Mouse (Mus musculus) spleen, postnatal 10 days (tissue): ENCODE measurements around the gene Clic1.
A peak's percentile ranks its signal among the peaks of the same experiment; 100 is the strongest.

Source experiments
- DNase-seq, 2 experiments: peaks; one replicate each; pipeline ENCODE4 v3.0.0; 2021 to 2022; ENCODE audit warnings: low spot score in 2 of 2

The Clic1 gene

DNA sequence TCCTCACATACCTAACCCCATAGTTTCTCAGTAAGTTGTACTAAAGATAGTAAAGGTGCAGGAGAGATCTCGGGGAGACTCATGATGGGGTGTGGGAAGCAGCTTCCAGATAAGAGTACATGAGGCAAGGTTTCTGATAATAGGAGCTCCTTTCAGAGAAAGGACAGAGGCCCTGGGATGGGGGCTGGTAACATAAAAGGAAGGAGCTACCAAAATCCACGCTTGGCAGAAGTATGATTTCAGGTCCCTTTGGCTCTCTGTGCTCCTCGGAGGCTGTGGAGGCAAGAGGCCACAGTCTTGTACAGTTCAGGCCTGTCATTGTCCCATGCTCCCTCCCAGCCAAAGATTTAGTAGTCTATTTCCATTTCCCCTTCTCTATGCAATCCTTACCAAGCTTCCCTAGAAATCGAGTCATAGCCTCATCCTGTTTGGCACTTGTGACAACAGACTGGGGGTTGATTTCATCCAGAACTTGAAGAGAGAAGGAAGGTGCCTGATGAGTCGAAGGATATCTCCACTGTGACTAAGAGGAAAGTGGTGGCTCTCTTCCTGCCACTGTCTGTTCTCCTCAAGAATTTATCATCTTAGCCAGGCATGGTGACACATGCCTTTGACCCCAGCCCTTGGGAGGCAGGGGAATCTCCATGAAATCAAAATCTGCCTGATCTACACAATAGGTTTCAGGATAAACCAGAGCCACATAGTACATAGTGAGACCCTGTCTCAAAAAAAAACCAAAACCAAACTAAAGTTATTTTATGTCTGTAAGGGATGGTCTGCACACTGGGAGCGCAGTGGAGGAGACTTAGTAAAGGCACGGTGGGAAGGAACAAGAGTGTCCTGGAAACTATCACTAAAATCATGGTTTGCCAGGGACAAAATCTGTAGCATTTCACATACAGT lies 4.6 kb upstream of the Clic1 start:
- DNase-seq, result no peak

DNA sequence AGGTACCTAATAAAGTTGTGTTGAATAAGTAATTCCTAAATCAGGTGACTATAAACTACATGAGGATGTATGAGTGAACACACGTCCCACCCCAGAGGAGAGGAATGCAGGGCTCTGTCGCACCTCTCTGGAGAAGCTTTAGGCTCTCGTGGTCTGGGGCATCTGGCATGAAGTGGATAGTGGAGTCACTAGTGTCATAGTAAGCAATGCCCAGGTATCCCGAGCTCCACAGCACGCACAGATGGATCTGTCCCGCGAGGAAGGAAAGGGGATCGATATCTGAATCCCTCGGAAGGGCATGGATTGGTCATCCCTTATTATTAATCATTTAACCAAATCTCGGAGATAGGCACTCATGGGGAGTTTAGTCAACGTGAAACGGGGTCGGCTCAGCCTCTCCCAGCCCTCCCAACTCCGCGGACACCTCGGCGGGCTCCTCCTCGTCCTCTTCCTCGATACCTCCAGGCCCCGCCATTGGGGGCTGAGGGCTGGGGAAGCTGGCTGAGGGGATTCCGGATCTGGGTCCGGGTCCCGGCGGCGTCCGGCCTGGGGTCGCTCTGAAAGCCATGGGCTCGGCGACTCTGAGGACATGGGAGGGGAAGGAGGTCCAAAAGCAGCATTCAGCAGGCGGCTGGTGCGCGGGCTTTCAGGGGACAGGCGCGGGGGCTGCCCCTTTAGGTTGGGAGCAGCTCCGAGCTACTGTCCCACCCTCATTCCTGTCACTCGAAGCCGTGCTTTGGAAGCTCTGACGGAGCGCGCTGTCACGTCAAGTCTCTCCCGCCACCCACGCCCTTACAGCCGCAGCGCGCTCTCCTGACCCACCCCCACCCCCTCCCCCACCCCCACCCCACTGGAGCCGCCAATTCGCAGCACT lies 3.7 kb upstream of the Clic1 start:
- peak in 1 of 2 experiments; percentile 56 for DNase-seq

DNA sequence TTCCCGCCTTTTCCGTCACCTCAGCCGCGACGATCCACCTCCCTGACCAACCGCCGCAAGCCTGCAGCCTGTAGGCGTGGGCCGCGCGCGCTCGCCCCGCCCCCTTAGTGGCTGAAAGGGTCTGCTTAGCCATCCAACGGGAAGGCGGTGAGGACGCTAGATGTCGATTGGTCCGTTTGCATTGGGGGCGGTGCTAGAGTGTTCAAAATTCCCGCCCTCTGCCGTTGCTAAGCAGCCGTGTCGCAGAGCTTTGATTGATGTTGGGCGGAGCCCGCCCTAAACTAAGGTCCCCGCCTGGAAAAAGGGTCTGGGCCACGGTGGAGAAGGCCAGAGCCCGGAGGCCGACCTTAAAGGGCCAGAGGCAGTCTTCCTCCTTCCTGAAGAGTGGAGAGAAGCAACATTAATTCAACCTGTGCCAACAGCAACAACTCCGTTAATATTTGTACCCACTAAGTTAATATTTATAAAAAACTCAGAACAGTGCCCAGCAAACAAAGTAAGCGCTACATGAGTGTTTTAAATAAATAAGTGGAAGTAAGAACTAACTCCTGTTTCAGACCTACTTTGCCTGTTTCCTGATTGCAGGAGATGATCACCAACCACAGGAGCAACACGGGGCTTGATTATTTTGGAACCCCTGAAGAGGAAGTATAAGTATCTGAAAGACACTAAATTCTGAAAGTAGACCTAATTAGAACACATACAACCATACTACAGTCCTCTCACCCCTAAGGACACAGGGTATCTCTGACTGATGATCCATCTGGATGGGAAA lies 2.9 kb upstream of the Clic1 start, which contains the start of gene Msh5:
TSS of gene Msh5 (minus strand) at position 65 of the 775 bp plus-strand sequence.
- DNase-seq, result peak; percentile 95 to 98

GRCm38 (mm10) chr17:35047688-35048087 lies 2.1 kb upstream of the Clic1 start:
- DNase-seq, result peak in 1 of 2 experiments; percentile 16

- DNase-seq, result peak in 1 of 2 experiments; percentile 43
These were observed 1.4 kb upstream of the Clic1 start for GRCm38 (mm10) chr17:35048149-35048931.

GRCm38 (mm10) chr17:35048932-35049440 lies 780 bp upstream of the Clic1 start:
- DNase-seq, result peak in 1 of 2 experiments; percentile 26

DNA sequence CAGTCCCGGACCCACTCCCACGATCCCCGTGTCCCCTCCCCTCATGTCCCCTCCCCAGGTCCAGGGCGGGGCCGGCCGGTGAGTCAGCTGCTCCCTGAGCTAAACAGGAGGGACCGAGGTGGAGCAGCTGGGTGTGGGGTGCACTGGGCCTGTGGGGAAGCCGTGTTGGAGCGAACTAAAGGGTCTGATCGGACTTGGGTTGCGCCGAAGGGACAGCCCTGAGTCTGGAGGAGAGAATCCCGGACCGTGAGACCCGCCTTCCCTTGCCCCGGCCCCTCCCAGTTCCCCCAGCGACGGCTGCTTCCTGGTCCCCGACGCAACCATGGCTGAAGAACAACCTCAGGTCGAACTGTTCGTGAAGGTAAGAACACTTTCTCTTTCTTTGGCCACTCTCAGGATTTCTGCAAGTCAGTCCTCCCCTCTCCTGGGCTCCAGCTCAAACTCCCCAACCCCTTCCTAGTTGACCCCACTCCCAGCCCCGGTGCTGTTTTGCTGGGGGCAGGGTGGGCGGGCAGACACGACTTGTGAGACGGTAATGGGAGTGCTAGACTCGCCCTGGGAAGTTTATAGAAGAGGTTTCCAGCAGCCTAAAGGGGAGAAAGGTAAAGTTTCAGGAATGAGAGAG lies 472 bp downstream of the Clic1 start:
- DNase-seq, result peak; percentile 78 to 84

- peak; percentile 71 to 79 for DNase-seq
These were observed 1.7 kb downstream of the Clic1 start for GRCm38 (mm10) chr17:35051156-35052086.

DNA sequence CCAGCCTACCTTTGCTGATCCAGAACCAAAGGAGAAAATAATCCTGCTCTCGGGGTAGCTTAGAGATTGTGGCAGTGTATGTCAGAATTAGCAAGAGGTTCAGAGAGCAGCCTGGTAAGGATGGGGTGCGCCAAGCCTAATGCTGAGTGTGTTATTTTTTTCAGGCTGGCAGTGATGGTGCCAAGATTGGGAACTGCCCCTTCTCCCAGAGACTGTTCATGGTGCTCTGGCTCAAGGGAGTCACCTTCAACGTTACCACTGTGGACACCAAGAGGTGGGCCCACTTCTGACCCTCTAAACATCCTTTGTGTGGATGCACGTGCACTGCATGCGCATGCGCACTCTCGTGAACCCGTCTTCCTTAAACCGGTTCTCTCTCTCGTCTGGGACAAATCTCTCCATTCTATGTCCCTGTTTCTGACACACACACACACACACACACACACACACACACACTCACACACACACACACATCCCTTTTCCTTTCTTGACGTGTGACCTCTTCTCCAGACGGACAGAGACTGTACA lies 2.6 kb downstream of the Clic1 start:
- DNase-seq, result no peak

DNA sequence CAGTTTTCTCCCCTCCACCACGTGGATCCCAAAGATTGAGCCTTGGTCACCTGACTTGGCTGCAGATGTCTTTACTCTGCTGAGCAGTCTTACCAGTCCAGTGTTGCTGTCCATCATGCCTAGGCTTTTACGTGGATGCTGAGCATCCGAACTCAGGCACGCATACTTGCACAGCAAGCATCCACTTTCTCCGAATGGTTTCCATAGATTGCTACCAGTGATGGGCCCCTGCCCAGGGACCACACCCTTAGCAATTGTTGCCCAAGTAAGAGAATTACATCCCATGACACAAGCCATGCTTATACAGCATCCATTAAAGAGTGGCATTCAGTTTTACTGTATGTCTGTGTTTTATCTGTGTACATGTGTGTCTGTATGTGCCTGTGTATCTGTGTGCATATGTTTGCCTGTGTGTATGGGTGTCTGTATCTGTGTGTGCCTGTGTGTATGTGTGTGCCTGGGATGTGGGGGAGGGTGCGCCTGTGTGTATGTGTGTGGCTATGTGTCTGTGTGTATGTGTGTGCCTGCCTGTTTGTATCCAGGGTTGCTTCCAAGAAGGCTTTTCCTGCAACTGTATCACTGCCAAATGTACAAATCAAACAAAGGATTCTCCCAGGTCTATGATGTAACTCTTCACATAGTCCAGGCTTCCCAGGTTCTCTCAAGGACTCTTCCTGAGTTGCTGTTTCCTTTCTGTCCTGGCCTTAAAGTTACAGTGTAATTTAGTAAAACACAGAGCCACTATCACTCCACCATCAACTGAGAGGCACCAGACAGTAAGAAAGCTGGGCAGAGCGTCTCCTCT lies 6.1 kb downstream of the Clic1 start:
- DNase-seq, result peak in 1 of 2 experiments; percentile 11

- DNase-seq, result peak in 1 of 2 experiments; percentile 12
These were observed 7.3 kb downstream of the Clic1 start for GRCm38 (mm10) chr17:35057090-35057489.

DNA sequence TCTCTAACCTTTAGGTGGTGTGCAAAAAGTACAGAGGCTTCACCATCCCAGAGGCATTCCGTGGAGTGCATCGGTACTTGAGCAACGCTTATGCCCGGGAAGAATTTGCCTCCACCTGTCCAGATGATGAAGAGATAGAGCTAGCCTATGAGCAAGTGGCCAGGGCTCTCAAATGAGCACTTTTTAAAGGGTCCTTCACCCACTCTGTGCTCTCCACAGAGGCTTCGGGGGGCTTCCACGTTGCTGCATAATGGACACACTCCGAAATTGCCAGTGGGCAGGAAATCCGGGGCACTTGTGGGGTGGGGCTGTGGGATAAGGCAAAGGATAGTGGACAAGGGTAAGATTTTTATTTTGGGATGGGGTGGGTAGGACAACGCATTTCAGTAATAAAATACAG lies 8.6 kb downstream of the Clic1 start:
- no peak for DNase-seq

GRCm38 (mm10) chr17:35058911-35059892 lies 9.4 kb downstream of the Clic1 start, which contains the start of gene Ddah2:
Gene Ddah2 (plus strand): TSS chr17:35059035.
- peak; percentile 83 to 91 for DNase-seq

- DNase-seq, result no peak
These were observed 10.3 kb downstream of the Clic1 start for GRCm38 (mm10) chr17:35060071-35060470.

GRCm38 (mm10) chr17:35060737-35061297 lies 11.1 kb downstream of the Clic1 start:
- peak in 1 of 2 experiments; percentile 54 for DNase-seq

- no peak for DNase-seq
These were observed 11.5 kb downstream of the Clic1 start for GRCm38 (mm10) chr17:35061299-35061698.
